Mouse (Mus musculus): Measurements from ENCODE around the gene AU040320. TPM values are rescaled to one million over a fixed set of nuclear protein-coding genes. Genes with fewer than 3 reads are reported as not detected.

AU040320 gene
- total and polyA plus RNA-seq, 3 experiments = 3.0 to 17.0 (median 15.2) TPM

DNA sequence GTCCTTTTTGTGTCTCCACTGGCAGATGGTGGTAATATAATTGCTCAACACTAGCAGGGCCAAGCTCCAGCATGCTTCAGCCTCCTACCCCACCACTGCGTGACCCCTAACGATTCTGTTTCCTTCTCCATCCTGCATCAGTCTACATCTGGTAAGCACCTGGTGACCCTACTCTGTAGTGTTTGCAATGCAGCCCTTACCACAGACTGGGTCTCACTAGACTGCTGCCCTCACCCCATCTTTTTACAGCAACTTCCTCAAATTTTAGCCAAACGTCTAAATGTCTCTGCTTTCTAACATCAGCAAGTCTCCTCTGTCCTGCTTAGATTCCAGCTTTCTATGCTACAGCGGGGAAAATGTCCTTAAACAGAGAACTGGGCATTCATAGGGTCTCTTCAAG, 17.5 kb downstream of the AU040320 start:
- TF ChIP-seq E2F4 (IDR thresholded peaks at IDR 0.05; ENCODE audit: insufficient replicate concordance, low read depth, low read length) (no peak), CHD2 (IDR thresholded peaks at IDR 0.05; ENCODE audit: low read length) (no peak), NELFE (IDR thresholded peaks at IDR 0.05; ENCODE audit: low read depth, low read length) (no peak), RCOR1 (conservative IDR thresholded peaks at IDR 0.05; ENCODE audit: low read depth, low read length) (no peak), ETS1 (conservative IDR thresholded peaks at IDR 0.05; ENCODE audit: low read depth, low read length) (no peak), BHLHE40 (IDR thresholded peaks at IDR 0.05; ENCODE audit: low read depth, low read length) (no peak), MAX (IDR thresholded peaks at IDR 0.05; ENCODE audit: low read length) (no peak), MYC (IDR thresholded peaks at IDR 0.05; ENCODE audit: low read depth, low read length) (no peak), KAT2A (IDR thresholded peaks at IDR 0.05; ENCODE audit: insufficient replicate concordance, low read length) (no peak), NRF1 (IDR thresholded peaks at IDR 0.05; ENCODE audit: low read depth, low read length) (no peak), TCF12 (IDR thresholded peaks at IDR 0.05; ENCODE audit: low read depth, low read length) (no peak), ZNF384 (IDR thresholded peaks at IDR 0.05; ENCODE audit: low read depth, low read length) (no peak), ZC3H11A (IDR thresholded peaks at IDR 0.05; ENCODE audit: low read depth, low read length) (no peak)
- DNase-seq (ENCODE audit: extremely low read depth) = no peak
- Histone ChIP-seq H3K4me2 (ENCODE audit: insufficient read depth, low read depth, poor library complexity, severe bottlenecking) (no peak overlapping the region), H3K9me3 (replicated peaks; ENCODE audit: low read length) (no peaks in the 10 kb centered on the region), H3K4me1 (ENCODE audit: control insufficient read depth in 1 of 2, insufficient read depth in 2 of 2) (peaks cover 0 to 6% of the 10 kb centered on the region in 2 experiments; a peak in 1 of 4 replicates), H3K79me2 (replicated peaks; ENCODE audit: control insufficient read depth, extremely low read depth, insufficient read depth, poor library complexity, severe bottlenecking) (no peaks in the 10 kb centered on the region), H3K9ac (ENCODE audit: insufficient read depth, low read depth) (no peak overlapping the region), H3K27ac (ENCODE audit: insufficient read depth, low read depth) (no peak overlapping the region), H3K36me3 (replicated peaks in 1 of 2; ENCODE audit: control insufficient read depth in 1 of 2, insufficient read depth in 1 of 2, low read length in 1 of 2) (peaks cover 6 to 36% of the 10 kb centered on the region in 2 experiments), H3K4me3 (replicated peaks in 1 of 3; ENCODE audit: low read depth in 2 of 3, low read length in 2 of 3, poor library complexity in 1 of 3) (no peak overlapping the region), H3K27me3 (replicated peaks) (no peaks in the 10 kb centered on the region)
- dilution Hi-C loops (cut with MboI; ENCODE audit: extremely low pct_ligation_motif_present, extremely low pct_unique_long_range_greater_than_20kb, low sequenced_read_pairs) = no loop called here
- in situ Hi-C loops (cut with MboI; ENCODE audit: low pct_ligation_motif_present, low pct_unique_long_range_greater_than_20kb, low sequenced_read_pairs) = no loop called here

- no peaks in the 10 kb centered on the region for H3K27me3 ChIP-seq (replicated peaks)
- DNase-seq (ENCODE audit: extremely low read depth) = no peak
- no peak overlapping the region for H3K4me2 ChIP-seq (ENCODE audit: insufficient read depth, low read depth, poor library complexity, severe bottlenecking)
- TF ChIP-seq SIN3A (IDR thresholded peaks at IDR 0.05; ENCODE audit: low read length) = no peak
- H3K9ac ChIP-seq (ENCODE audit: insufficient read depth, low read depth) = no peak overlapping the region
- H3K27ac ChIP-seq (ENCODE audit: insufficient read depth, low read depth) = no peak overlapping the region
- peaks cover 0 to 6% of the 10 kb centered on the region in 2 experiments; a peak in 1 of 4 replicates for H3K4me1 ChIP-seq (ENCODE audit: control insufficient read depth in 1 of 2, insufficient read depth in 2 of 2)
- no peak overlapping the region for H3K4me3 ChIP-seq (replicated peaks in 1 of 3; ENCODE audit: low read depth in 2 of 3, low read length in 2 of 3, poor library complexity in 1 of 3)
- no peaks in the 10 kb centered on the region for H3K79me2 ChIP-seq (replicated peaks; ENCODE audit: control insufficient read depth, extremely low read depth, insufficient read depth, poor library complexity, severe bottlenecking)
- no peaks in the 10 kb centered on the region for H3K9me3 ChIP-seq (replicated peaks; ENCODE audit: low read length)
- peaks cover 6 to 43% of the 10 kb centered on the region in 2 experiments for H3K36me3 ChIP-seq (replicated peaks in 1 of 2; ENCODE audit: control insufficient read depth in 1 of 2, insufficient read depth in 1 of 2, low read length in 1 of 2)
- in situ Hi-C loops (cut with MboI; ENCODE audit: low pct_ligation_motif_present, low pct_unique_long_range_greater_than_20kb, low sequenced_read_pairs) (no loop called here), dilution Hi-C loops (cut with MboI; ENCODE audit: extremely low pct_ligation_motif_present, extremely low pct_unique_long_range_greater_than_20kb, low sequenced_read_pairs) (no loop called here)
Observed at GRCm38 (mm10) chr4:126773871-126774270, 20.5 kb downstream of the AU040320 start.

DNA sequence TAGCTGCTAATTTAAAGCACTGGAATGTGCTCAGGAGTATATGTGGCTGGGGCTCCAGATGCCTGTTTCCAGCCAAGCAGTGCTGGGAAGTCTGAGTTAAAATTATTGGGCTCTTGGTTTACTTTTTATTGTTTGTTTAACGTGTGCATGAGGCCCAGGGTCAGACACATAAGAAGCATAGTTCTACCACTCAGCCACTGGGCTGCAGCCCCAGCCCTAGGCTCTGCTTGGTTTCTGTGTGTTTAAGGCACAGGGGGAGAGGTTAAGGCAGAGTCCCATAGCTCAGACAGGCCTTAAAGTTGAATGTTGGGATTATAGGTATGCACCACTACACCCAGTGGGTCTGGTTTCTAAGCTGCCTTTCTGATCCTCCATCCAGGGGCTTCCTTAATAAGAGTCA, 21.8 kb downstream of the AU040320 start:
- Histone ChIP-seq H3K9me3 (replicated peaks; ENCODE audit: low read length) (no peaks in the 10 kb centered on the region), H3K4me3 (replicated peaks in 1 of 3; ENCODE audit: low read depth in 2 of 3, low read length in 2 of 3, poor library complexity in 1 of 3) (no peak overlapping the region), H3K36me3 (replicated peaks in 1 of 2; ENCODE audit: control insufficient read depth in 1 of 2, insufficient read depth in 1 of 2, low read length in 1 of 2) (peaks cover 6 to 35% of the 10 kb centered on the region in 2 experiments), H3K4me2 (ENCODE audit: insufficient read depth, low read depth, poor library complexity, severe bottlenecking) (no peak overlapping the region), H3K27ac (ENCODE audit: insufficient read depth, low read depth) (no peak overlapping the region), H3K9ac (ENCODE audit: insufficient read depth, low read depth) (no peak overlapping the region), H3K27me3 (replicated peaks) (no peaks in the 10 kb centered on the region), H3K4me1 (ENCODE audit: control insufficient read depth in 1 of 2, insufficient read depth in 2 of 2) (peaks cover 0 to 6% of the 10 kb centered on the region in 2 experiments; a peak in 1 of 4 replicates), H3K79me2 (replicated peaks; ENCODE audit: control insufficient read depth, extremely low read depth, insufficient read depth, poor library complexity, severe bottlenecking) (no peaks in the 10 kb centered on the region)
- DNase-seq (ENCODE audit: extremely low read depth) = no peak
- in situ Hi-C loops (cut with MboI; ENCODE audit: low pct_ligation_motif_present, low pct_unique_long_range_greater_than_20kb, low sequenced_read_pairs) (no loop called here), dilution Hi-C loops (cut with MboI; ENCODE audit: extremely low pct_ligation_motif_present, extremely low pct_unique_long_range_greater_than_20kb, low sequenced_read_pairs) (no loop called here)
- TF ChIP-seq SIN3A (IDR thresholded peaks at IDR 0.05; ENCODE audit: low read length) = no peak
- no peak for TF ChIP-seq USF2 (conservative IDR thresholded peaks at IDR 0.05; ENCODE audit: low read depth, low read length)
- no peak for TF ChIP-seq EP300 (IDR thresholded peaks at IDR 0.05; ENCODE audit: low read length)
- no peak for TF ChIP-seq ZMIZ1 (IDR thresholded peaks at IDR 0.05; ENCODE audit: low read depth, low read length)
- no peak for TF ChIP-seq RAD21 (IDR thresholded peaks at IDR 0.05; ENCODE audit: low read depth, low read length)
- no peak for TF ChIP-seq MAFK (IDR thresholded peaks at IDR 0.05; ENCODE audit: insufficient replicate concordance, low read length)
- TF ChIP-seq NRF1 (IDR thresholded peaks at IDR 0.05; ENCODE audit: low read depth, low read length) = no peak
- TF ChIP-seq PAX5 (IDR thresholded peaks at IDR 0.05; ENCODE audit: low read length) = no peak
- TF ChIP-seq ELF1 (IDR thresholded peaks at IDR 0.05; ENCODE audit: low read depth, low read length) = no peak
- TF ChIP-seq BHLHE40 (IDR thresholded peaks at IDR 0.05; ENCODE audit: low read depth, low read length) = no peak
- TF ChIP-seq ZC3H11A (IDR thresholded peaks at IDR 0.05; ENCODE audit: low read depth, low read length) = no peak
- no peak for TF ChIP-seq MAX (IDR thresholded peaks at IDR 0.05; ENCODE audit: low read length)
- TF ChIP-seq UBTF (IDR thresholded peaks at IDR 0.05; ENCODE audit: low read depth, low read length) = no peak
- no peak for TF ChIP-seq GABPA (IDR thresholded peaks at IDR 0.05; ENCODE audit: insufficient replicate concordance, low read depth, low read length)
- no peak for TF ChIP-seq ZNF384 (IDR thresholded peaks at IDR 0.05; ENCODE audit: low read depth, low read length)
- TF ChIP-seq ETS1 (conservative IDR thresholded peaks at IDR 0.05; ENCODE audit: low read depth, low read length) = no peak
